In genomic region chr8:87747582-87747981, GRCm38 (mm10) we compare ENCODE assay signal across 8 mouse cellular contexts.
DNase-seq lines count a peak whose midpoint lies in the region; ATAC-seq and TF ChIP-seq lines count a peak whose summit lies in the region.

No protein-coding gene starts in this region.

- no peaks in the 10 kb centered on the region for H3K27me3 ChIP-seq in lung, embryonic 14.5 days (ENCODE audit: insufficient read depth, low read length)
- no peaks in the 10 kb centered on the region for H3K27me3 ChIP-seq in embryonic facial prominence, embryonic 14.5 days (replicated peaks; ENCODE audit: control insufficient read depth, insufficient read depth, low read length)

- H3K4me1 ChIP-seq in lung, embryonic 14.5 days (ENCODE audit: insufficient read depth), result peaks cover 24% of the 10 kb centered on the region
- no peaks in the 10 kb centered on the region for H3K4me1 ChIP-seq in lung, adult 2 months (ENCODE audit: control insufficient read depth, insufficient read depth, low read length)
- H3K4me1 ChIP-seq in embryonic facial prominence, embryonic 14.5 days (ENCODE audit: control insufficient read depth, insufficient read depth, low read length), result peaks cover 38% of the 10 kb centered on the region

- no peaks in the 10 kb centered on the region for H3K36me3 ChIP-seq in lung, embryonic 14.5 days (ENCODE audit: insufficient read depth)
- no peaks in the 10 kb centered on the region for H3K36me3 ChIP-seq in embryonic facial prominence, embryonic 14.5 days (ENCODE audit: control insufficient read depth, insufficient read depth, low read length)

- no peak overlapping the region for H3K4me2 ChIP-seq in lung, embryonic 14.5 days
- no peak overlapping the region for H3K4me2 ChIP-seq in embryonic facial prominence, embryonic 14.5 days (ENCODE audit: low read depth, low read length)

- WGBS in lung, embryonic 14.5 days, result 35% methylated on average over 8 of the region's 8 CpGs
- 51% methylated on average over 8 of the region's 8 CpGs for WGBS in lung, adult 2 months
- WGBS in embryonic facial prominence, embryonic 14.5 days, result 35% methylated on average over 8 of the region's 8 CpGs

- TF ChIP-seq POLR2A in lung, adult 2 months (IDR thresholded peaks at IDR 0.05; ENCODE audit: borderline replicate concordance, extremely low read depth, low read depth, low read length), result no peak

- DNase-seq in lung, embryonic 14.5 days, result peak; percentile 73
- DNase-seq in lung, adult 2 months, result no peak
- peak; percentile 77 for DNase-seq in embryonic facial prominence, embryonic 14.5 days (ENCODE audit: low spot score)
- peak; percentile 26 to 27 for DNase-seq in heart, postnatal 36 days
- DNase-seq in lung, postnatal 36 days, result peak; percentile 20
- peak; percentile 34 for DNase-seq in yolk sac, embryonic 10.5 days (ENCODE audit: low spot score)
- no peak for DNase-seq in spleen, postnatal 10 days (ENCODE audit: low spot score in 2 of 2)

- H3K4me3 ChIP-seq in lung, embryonic 14.5 days (ENCODE audit: low read depth, low read length), result no peak overlapping the region
- H3K4me3 ChIP-seq in lung, adult 2 months (replicated peaks; ENCODE audit: extremely low read depth, low read depth, low read length), result no peak overlapping the region
- no peak overlapping the region for H3K4me3 ChIP-seq in embryonic facial prominence, embryonic 14.5 days (ENCODE audit: low read depth, low read length)

- H3K27ac ChIP-seq in lung, embryonic 14.5 days (ENCODE audit: low read depth), result 0 out of 2 replicates have a peak overlapping the region, but pooled peaks have one; percentile 47
- no peak overlapping the region; the same call in 1 of the 2 replicates for H3K27ac ChIP-seq in embryonic facial prominence, embryonic 14.5 days (replicated peaks; ENCODE audit: low read depth, low read length)

- no peaks in the 10 kb centered on the region for H3K9me3 ChIP-seq in lung, embryonic 14.5 days (ENCODE audit: low read depth, low read length)
- no peaks in the 10 kb centered on the region for H3K9me3 ChIP-seq in embryonic facial prominence, embryonic 14.5 days (ENCODE audit: control insufficient read depth, low read length)

- no peak overlapping the region for H3K9ac ChIP-seq in lung, embryonic 14.5 days
- H3K9ac ChIP-seq in embryonic facial prominence, embryonic 14.5 days (ENCODE audit: low read depth, low read length), result no peak overlapping the region

- intact Hi-C loops in heart, postnatal 36 days (cut with DNase I), result loop anchor here (5.0 kb wide), 2 partner anchors 85 to 150 kb away; no protein-coding TSS in a partner anchor

- ATAC-seq in lung, embryonic 14.5 days (ENCODE audit: insufficient read depth), result 0 out of 2 replicates have a peak, but pooled peaks have one; percentile 10
- peak; percentile 39; the same call in 1 of the 2 replicates for ATAC-seq in embryonic facial prominence, embryonic 14.5 days (ENCODE audit: low read depth)
- no peak for ATAC-seq in erythroid progenitor cell, adult 5-6 weeks (replicated peaks; ENCODE audit: low FRiP score, poor library complexity, severe bottlenecking)

- TF ChIP-seq CTCF in lung, embryonic 14.5 days (IDR thresholded peaks at IDR 0.05; ENCODE audit: low read depth), result peak; percentile 61
- no peak for TF ChIP-seq CTCF in lung, adult 2 months (IDR thresholded peaks at IDR 0.05; ENCODE audit: insufficient read depth, low read length)

Comparison
In these comparisons a context has a peak if more than half of its experiments do, and no peak if none do; other contexts are left out.
1. DNase-seq: peak in lung, embryonic 14.5 days (single experiment), embryonic facial prominence, embryonic 14.5 days (single experiment), heart, postnatal 36 days (2 of 2), lung, postnatal 36 days (single experiment) and yolk sac, embryonic 10.5 days (single experiment); none in lung, adult 2 months (single experiment) and spleen, postnatal 10 days (0 of 2).